Mouse (Mus musculus) layer of hippocampus, postnatal 14 days (tissue): ENCODE results near the gene Actl6a. TPM values are rescaled to one million over a fixed set of nuclear protein-coding genes. Genes with fewer than 3 reads are reported as not detected.
"Not testable (repeated sequence)": the region's sequence is repeated elsewhere in the genome, so short reads cannot be mapped to it uniquely, and the experiment has no call there.

Experiments used
- DNase-seq, 2 experiments: peaks; one replicate each; pipeline ENCODE4 v3.0.0; 2021 to 2022; ENCODE audit warnings: low spot score in 2 of 2, mixed read lengths in 1 of 2
- total RNA-seq, 2 experiments: library from RNA; stranded (reverse); gene quantifications; 2 replicates each; pipeline ENCODE4 v1.2.3; 2021

Gene Actl6a
- total RNA-seq, 2 experiments from 2014 or later = 18.8 to 19.9 TPM

- not testable (repeated sequence) for DNase-seq
These were observed 39.3 kb downstream of the Actl6a start for GRCm38 (mm10) chr3:32745426-32745825.

DNA sequence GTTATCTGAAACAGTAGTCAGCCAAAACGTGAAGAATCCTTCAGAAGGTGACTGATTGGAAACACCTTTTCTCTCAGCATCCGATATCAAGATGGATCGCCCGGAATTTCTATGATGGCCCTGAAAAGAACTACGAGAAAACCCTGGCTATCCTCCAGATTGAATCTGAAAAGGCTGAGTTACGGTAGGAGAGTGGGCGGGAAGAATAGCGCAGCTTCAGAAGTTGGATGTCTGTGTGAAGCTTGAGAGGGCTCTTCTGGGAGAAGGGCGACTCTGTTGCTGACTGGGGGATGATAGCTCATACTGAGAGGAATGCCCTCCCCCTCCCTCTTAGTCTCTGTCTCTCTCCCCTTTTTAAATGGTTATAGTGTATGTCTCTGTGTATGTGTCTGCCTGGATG, 42.3 kb downstream of the Actl6a start:
- no peak for DNase-seq

GRCm38 (mm10) chr3:32749820-32750579, 43.9 kb downstream of the Actl6a start:
- peak in 1 of 2 experiments; percentile 49 for DNase-seq

GRCm38 (mm10) chr3:32754384-32754915, 48.4 kb downstream of the Actl6a start:
- DNase-seq = no peak

- no peak for DNase-seq
These were observed 53.1 kb downstream of the Actl6a start for GRCm38 (mm10) chr3:32759212-32759611.

- DNase-seq = no peak
These were observed 56.9 kb downstream of the Actl6a start for GRCm38 (mm10) chr3:32762962-32763361.

DNA sequence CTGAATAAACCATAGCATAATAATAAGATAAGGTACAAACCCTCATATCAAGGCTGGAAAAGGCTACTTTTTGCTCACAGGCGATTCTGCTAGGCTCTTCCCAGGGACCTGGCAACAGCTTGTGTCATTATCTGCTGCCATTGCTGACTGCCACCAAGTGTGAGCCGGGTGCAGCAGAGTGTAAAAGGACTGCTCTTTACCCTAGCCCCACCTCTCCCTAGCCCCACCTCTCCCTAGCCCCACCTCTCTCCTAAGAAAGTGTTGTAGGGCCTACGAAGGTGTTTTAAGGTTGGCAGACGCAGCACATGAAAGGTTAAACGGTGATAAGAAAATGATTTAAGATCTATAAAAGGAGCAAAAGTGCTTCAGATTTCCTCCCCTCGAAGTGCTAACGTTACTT, 57.8 kb downstream of the Actl6a start:
- no peak for DNase-seq

DNA sequence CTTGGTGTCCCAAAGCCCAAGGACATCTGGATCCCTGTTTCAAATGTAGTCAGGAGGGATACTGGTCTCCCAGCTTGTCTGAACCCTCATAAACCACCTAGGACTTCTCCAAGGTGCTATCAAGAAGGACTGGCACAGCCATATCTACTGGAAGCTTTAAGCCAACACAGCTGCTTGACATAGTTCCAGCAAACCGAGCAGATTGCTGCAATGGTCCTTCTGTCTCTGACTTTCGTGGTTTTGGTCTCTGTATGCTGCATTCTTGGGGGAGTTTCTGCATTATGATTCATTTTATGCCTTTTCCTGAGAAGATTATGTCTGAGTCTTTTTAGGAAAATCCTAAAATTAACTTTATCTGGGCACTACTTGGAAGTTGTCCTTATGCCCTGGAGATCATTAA, 64.7 kb downstream of the Actl6a start:
- DNase-seq = no peak

Other genes with a start within 250 kb of the Actl6a start
- gene Kcnmb3, start 214.1 kb upstream of the Actl6a start, total RNA-seq = under 1 TPM; 0.29 to 0.37 TPM
- gene Zfp639, start 196.0 kb upstream of the Actl6a start, total RNA-seq = 10 to 100 TPM; 33.5 to 33.7 TPM
- gene Mfn1, start 176.8 kb upstream of the Actl6a start, total RNA-seq = 100 to 1,000 TPM in 1 of 2 experiments, 10 to 100 TPM in 1; 96.4 to 130 TPM
- gene Gnb4, start 89.7 kb upstream of the Actl6a start, total RNA-seq = 10 to 100 TPM; 42.7 to 43.7 TPM
- 100 to 1,000 TPM; 196 TPM for gene Ndufb5, start 30.7 kb downstream of the Actl6a start, total RNA-seq
- gene Mrpl47, start 31.3 kb downstream of the Actl6a start, total RNA-seq = 10 to 100 TPM; 17.6 to 22.1 TPM
- gene Usp13, start 111.2 kb downstream of the Actl6a start, total RNA-seq = 10 to 100 TPM; 16.5 to 20.7 TPM